Mouse (Mus musculus) erythroblast, embryonic 14.5 days (primary cell): Measurements from ENCODE around the gene Fubp3. TPM values are rescaled to one million over a fixed set of nuclear protein-coding genes. Genes with fewer than 3 reads are reported as not detected.

Experiments
- H3K27me3 ChIP-seq: 2 replicates; pipeline ENCODE4 v1.6.1; 2012; ENCODE audit warnings: inconsistent platforms; ENCODE audit not compliant: control insufficient read depth
- H3K36me3 ChIP-seq: 2 replicates; pipeline ENCODE4 v1.6.1; 2012; ENCODE audit warnings: mild to moderate bottlenecking, inconsistent platforms; ENCODE audit not compliant: control insufficient read depth
- H3K4me1 ChIP-seq: 2 replicates; pipeline ENCODE4 v1.6.1; 2012; ENCODE audit warnings: inconsistent platforms; ENCODE audit not compliant: control insufficient read depth
- H3K4me3 ChIP-seq: replicated peaks from 2 replicates; pipeline ENCODE3; 2012; ENCODE audit warnings: moderate library complexity, mild to moderate bottlenecking, inconsistent platforms
- H3K9me3 ChIP-seq: 2 replicates; pipeline ENCODE4 v1.6.1; 2012; ENCODE audit warnings: low read length, inconsistent platforms, mixed read lengths; ENCODE audit not compliant: control insufficient read depth
- GATA1 ChIP-seq: IDR thresholded peaks from 2 replicates; pipeline ENCODE4 v1.6.1; 2012; ENCODE audit warnings: low read length, inconsistent platforms, mixed read lengths
- TAL1 ChIP-seq: IDR thresholded peaks from 3 replicates; pipeline ENCODE4 v1.6.1; 2012; ENCODE audit warnings: low read length, inconsistent platforms, mixed read lengths
- polyA plus RNA-seq: library from polyadenylated mRNA; stranded (reverse); fragments of >175 nt; gene quantifications from 2 replicates; pipeline ENCODE4 v1.2.3, GENCODE M21; 2012

Gene Fubp3
- polyA plus RNA-seq, 1 experiment, result 1.5 TPM

DNA sequence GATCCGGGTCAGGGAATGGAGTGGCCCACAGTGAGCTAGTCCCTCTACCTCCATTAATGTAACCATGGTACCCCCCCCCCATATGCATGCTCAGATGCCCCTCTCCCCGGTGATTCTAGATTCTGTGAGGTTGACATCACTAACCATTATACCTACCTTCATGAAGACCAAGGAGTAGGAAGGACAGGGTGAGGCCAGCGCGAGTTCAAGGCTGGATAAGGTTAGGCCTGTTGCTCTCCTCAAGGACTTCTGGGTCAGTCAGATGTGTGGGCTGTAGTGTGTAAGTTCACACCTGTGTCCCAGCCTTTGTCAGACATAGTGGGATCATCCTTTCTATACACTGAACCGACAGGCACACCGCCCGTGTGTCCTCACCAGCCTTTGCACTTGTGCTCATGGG, 83.9 kb downstream of the Fubp3 start:
- TF ChIP-seq TAL1 (no peak), GATA1 (no peak)
- Histone ChIP-seq H3K27me3 (peaks cover 80% of the 10 kb centered on the region), H3K9me3 (peaks cover 7% of the 10 kb centered on the region), H3K4me1 (peaks cover 1% of the 10 kb centered on the region; the same call in 1 of the 2 replicates), H3K4me3 (no peak overlapping the region), H3K36me3 (no peaks in the 10 kb centered on the region)

DNA sequence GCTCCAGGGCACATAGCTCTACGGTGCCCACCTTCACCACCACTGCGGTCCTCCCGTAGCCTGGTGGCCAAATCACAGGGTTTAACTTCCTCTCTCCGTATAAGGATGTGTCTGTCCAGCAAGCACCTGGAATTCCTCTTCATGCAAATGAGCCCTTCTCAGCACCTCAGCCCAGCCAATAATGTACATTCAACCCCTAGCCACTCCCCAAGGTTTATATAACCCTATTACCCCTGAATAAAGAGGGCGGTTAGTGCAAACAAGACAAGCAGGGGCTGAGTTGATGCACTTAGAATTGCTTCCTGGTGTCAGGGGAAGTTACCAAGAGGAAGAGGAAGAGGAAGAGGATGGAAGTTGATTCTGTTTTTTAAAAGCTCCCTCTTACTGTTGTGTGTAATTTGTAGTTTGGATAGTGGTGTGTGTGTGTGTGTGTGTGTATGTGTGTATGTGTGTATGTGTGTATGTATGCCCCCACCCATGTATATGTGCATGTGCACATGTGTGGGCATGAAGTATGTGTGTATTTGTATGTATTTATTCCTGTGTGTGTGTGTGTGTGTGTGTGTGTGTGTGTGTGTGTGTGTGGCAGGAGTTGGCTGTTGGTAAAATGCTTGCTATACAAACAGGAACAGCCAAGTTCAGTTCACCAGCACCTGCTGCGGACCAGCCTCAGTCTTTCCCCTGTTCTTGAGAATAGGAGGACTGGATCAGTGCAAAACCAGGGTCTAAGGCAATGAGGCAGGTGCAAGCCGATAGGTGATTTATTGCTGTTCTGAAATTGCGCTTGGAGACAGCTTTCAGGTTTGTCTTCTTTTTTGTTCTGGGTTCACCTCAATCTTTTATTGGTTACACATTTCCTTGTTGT, 90.7 kb downstream of the Fubp3 start:
- Histone ChIP-seq H3K4me1 (no peaks in the 10 kb centered on the region), H3K9me3 (peaks cover 7% of the 10 kb centered on the region), H3K36me3 (no peaks in the 10 kb centered on the region), H3K4me3 (no peak overlapping the region), H3K27me3 (peaks cover 27% of the 10 kb centered on the region)
- TF ChIP-seq GATA1 (no peak), TAL1 (no peak)

DNA sequence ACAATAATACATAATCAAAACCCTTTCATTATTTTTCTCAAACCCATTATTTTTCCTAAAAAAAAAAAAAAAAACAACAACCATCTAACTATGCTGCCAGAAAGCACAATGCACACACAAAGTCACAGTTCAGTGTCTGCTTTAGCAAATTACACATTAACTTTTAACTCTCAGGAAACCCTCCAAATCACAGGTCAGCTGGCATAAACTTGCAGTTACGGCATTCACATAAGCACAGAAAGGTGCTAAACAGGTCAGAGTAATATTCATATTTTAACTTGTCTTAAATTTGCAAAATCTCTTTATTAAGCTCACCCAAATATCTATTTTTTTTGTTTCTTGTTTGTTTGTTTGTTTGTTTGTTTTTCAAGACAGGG, 91.3 kb downstream of the Fubp3 start:
- Histone ChIP-seq H3K4me1 (no peaks in the 10 kb centered on the region), H3K27me3 (peaks cover 22% of the 10 kb centered on the region), H3K9me3 (peaks cover 6% of the 10 kb centered on the region), H3K4me3 (no peak overlapping the region), H3K36me3 (no peaks in the 10 kb centered on the region)
- TF ChIP-seq GATA1, result no peak
- no peak for TF ChIP-seq TAL1

Other genes with a start within 250 kb of the Fubp3 start
- gene Ass1, start 102.4 kb upstream of the Fubp3 start, polyA plus RNA-seq, result 0.04 and 0.11 TPM in 2 replicates
- gene Prdm12, start 67.4 kb downstream of the Fubp3 start, polyA plus RNA-seq, result not detected in 2 replicates
- gene Exosc2, start 98.1 kb downstream of the Fubp3 start, polyA plus RNA-seq, result 1.1 and 1.6 TPM in 2 replicates
- gene Abl1, start 115.7 kb downstream of the Fubp3 start, polyA plus RNA-seq, result 1.4 and 1.7 TPM in 2 replicates
- gene Qrfp, start 237.9 kb downstream of the Fubp3 start, polyA plus RNA-seq, result not detected in 2 replicates